Mouse (Mus musculus) ES-E14 (cell line): ENCODE measurements around the gene Znhit6. TPM values are rescaled to one million over a fixed set of nuclear protein-coding genes. Genes with fewer than 3 reads are reported as not detected.
A peak's percentile ranks its signal among the peaks of the same experiment; 100 is the strongest.

Source experiments
- DNase-seq: peaks from one replicate; pipeline ENCODE4 v3.0.0-alpha.2; 2013; ENCODE audit warnings: low read depth, low spot score
- H3K27ac ChIP-seq: 2 replicates; pipeline ENCODE4 v1.5.1; 2012; ENCODE audit warnings: low read depth, mild to moderate bottlenecking, low read length, moderate library complexity, mixed read lengths; ENCODE audit not compliant: poor library complexity, insufficient read depth, severe bottlenecking
- H3K36me3 ChIP-seq: 2 replicates; pipeline ENCODE4 v1.6.1; 2012; ENCODE audit warnings: mild to moderate bottlenecking, low read length, moderate library complexity, mixed read lengths; ENCODE audit not compliant: control insufficient read depth, poor library complexity, insufficient read depth, severe bottlenecking
- H3K4me1 ChIP-seq, 2 experiments: fragments of 150-350 bp in 1 of 2; sonication (generic) in 1 of 2; 2 replicates each; pipeline ENCODE4 v1.6.1; 2012; ENCODE audit warnings: low read length in 2 of 2, mild to moderate bottlenecking in 1 of 2, mixed read lengths in 1 of 2; ENCODE audit not compliant: control insufficient read depth in 2 of 2, insufficient read depth in 2 of 2, poor library complexity in 1 of 2
- H3K4me3 ChIP-seq, 2 experiments: fragments of 150-350 bp in 1 of 2; sonication (generic) in 1 of 2; 2 replicates each; pipeline ENCODE4 v1.5.1; 2012; ENCODE audit warnings: low read length in 2 of 2, low read depth in 1 of 2, mild to moderate bottlenecking in 1 of 2, mixed read lengths in 1 of 2; ENCODE audit not compliant: insufficient read depth in 1 of 2, poor library complexity in 1 of 2, severe bottlenecking in 1 of 2
- H3K9ac ChIP-seq: 2 replicates; pipeline ENCODE4 v1.6.1; 2012; ENCODE audit warnings: low read depth, mild to moderate bottlenecking, low read length, mixed read lengths; ENCODE audit not compliant: poor library complexity, insufficient read depth, severe bottlenecking
- H3K9me3 ChIP-seq: fragments of 150-350 bp; sonication (generic); 2 replicates; pipeline ENCODE4 v1.6.1; 2012; ENCODE audit warnings: low read depth, mild to moderate bottlenecking, low read length; ENCODE audit not compliant: control insufficient read depth, insufficient read depth
- CHD2 ChIP-seq: IDR thresholded peaks from 2 replicates; pipeline ENCODE4 v1.6.1; 2014; ENCODE audit warnings: mild to moderate bottlenecking, low read depth, low read length, inconsistent platforms
- HCFC1 ChIP-seq: IDR thresholded peaks from 2 replicates; pipeline ENCODE4 v1.6.1; 2012; ENCODE audit warnings: low read length, inconsistent platforms, borderline replicate concordance; ENCODE audit not compliant: insufficient read depth
- MAFK ChIP-seq: IDR thresholded peaks from 2 replicates; pipeline ENCODE4 v1.6.1; 2014; ENCODE audit warnings: mild to moderate bottlenecking, low read depth, low read length, inconsistent platforms; ENCODE audit not compliant: insufficient read depth
- ZC3H11A ChIP-seq: IDR thresholded peaks from 2 replicates; pipeline ENCODE4 v1.6.1; 2012; ENCODE audit warnings: low read depth, mild to moderate bottlenecking, inconsistent platforms, low read length, borderline replicate concordance
- ZNF384 ChIP-seq: IDR thresholded peaks from 2 replicates; pipeline ENCODE4 v1.6.1; 2012; ENCODE audit warnings: low read depth, low read length, inconsistent platforms
- in situ Hi-C, 2 experiments: fragments of 600-800 bp; cut with MboI; formaldehyde crosslinking; loops; one replicate each; pipeline ENCODE4 v1.15.1; 2025; ENCODE audit warnings: low sequenced_read_pairs in 2 of 2, inconsistent platforms in 1 of 2; ENCODE audit not compliant: unreplicated experiment in 2 of 2
- total RNA-seq: library from RNA; depleted of rRNA; stranded (reverse); fragments of 300-350 nt; gene quantifications from 2 replicates; pipeline ENCODE4 v1.2.3, GENCODE M21; 2012

Gene Znhit6
- total RNA-seq, 1 experiment = 56.8 TPM

DNA sequence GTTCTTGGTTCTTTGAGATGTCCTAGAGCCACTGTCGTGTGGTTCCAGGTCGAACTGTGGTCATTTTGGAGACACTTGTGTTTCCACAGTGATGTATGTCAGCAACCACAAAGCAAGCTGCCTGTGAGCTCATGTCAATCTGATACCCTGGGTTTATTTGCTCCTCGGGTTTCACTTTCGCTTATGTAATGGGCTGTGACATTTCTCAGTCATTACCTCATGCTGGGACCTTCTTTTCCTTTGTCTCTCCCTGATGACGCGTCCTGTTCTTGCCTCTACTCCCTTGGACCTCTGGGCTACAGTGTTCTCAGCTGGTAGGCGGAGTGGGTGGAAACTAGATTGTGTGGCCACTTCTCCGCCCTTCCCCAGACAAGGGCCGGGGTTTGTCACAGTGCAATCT, 42.3 kb downstream of the Znhit6 start:
- no peak overlapping the region for H3K9ac ChIP-seq
- peaks cover 0 to 2% of the 10 kb centered on the region in 2 experiments; a peak in 2 of 4 replicates for H3K4me1 ChIP-seq
- H3K27ac ChIP-seq = no peak overlapping the region
- TF ChIP-seq ZC3H11A (no peak), CHD2 (no peak), ZNF384 (no peak), HCFC1 (no peak), MAFK (no peak)
- no peak for DNase-seq
- in situ Hi-C loops = loop anchor here (10.0 to 25.0 kb wide), 2 partner anchors 287 to 294 kb away; partner anchors contain the start of gene Bcl10 (in 1 of the 2)
- H3K4me3 ChIP-seq = no peak overlapping the region
- H3K36me3 ChIP-seq = no peaks in the 10 kb centered on the region
- H3K9me3 ChIP-seq = no peaks in the 10 kb centered on the region

GRCm38 (mm10) chr3:145619621-145620365, 43.8 kb downstream of the Znhit6 start:
- H3K27ac ChIP-seq = no peak overlapping the region
- H3K36me3 ChIP-seq = no peaks in the 10 kb centered on the region
- in situ Hi-C loops = loop anchor here (10.0 to 25.0 kb wide), 2 partner anchors 285 to 293 kb away; partner anchors contain the start of gene Bcl10 (in 1 of the 2)
- DNase-seq = peak; percentile 31
- no peak overlapping the region for H3K9ac ChIP-seq
- TF ChIP-seq ZNF384 (no peak), CHD2 (no peak), ZC3H11A (no peak), MAFK (no peak), HCFC1 (no peak)
- no peaks in the 10 kb centered on the region for H3K9me3 ChIP-seq
- no peaks in the 10 kb centered on the region for H3K4me1 ChIP-seq
- H3K4me3 ChIP-seq = no peak overlapping the region

- TF ChIP-seq CHD2 = no peak
- no peak for TF ChIP-seq ZNF384
- no peak for TF ChIP-seq ZC3H11A
- TF ChIP-seq HCFC1 = no peak
- TF ChIP-seq MAFK = no peak
- Histone ChIP-seq H3K4me1 (no peaks in the 10 kb centered on the region), H3K36me3 (no peaks in the 10 kb centered on the region), H3K9me3 (no peaks in the 10 kb centered on the region), H3K27ac (no peak overlapping the region), H3K4me3 (no peak overlapping the region), H3K9ac (no peak overlapping the region)
- DNase-seq = no peak
- in situ Hi-C loops = loop anchor here in 1 of 2 experiments (25.0 kb wide), 1 partner anchor 291 kb away; the partner anchor contains the start of gene Bcl10
These were observed 45.2 kb downstream of the Znhit6 start for GRCm38 (mm10) chr3:145621209-145621608.

DNA sequence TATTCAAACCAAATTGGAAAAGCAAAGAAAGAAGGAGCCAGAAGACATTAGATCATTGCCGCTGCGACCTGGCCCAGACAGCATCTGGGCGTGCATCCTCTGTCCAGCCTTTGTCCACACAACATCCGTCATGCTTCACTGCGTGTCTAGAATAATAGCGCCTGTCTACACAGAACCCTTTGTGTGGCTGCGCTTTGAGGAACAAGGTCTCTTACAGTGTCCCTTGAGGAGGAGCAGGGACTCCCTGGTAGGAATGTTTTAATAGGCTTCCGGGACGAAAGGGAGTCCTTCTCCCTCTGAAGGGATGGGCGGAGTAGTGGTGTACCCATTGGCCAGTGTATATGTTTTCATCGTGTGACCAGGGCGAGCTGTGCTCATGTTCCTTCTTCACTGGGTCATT, 47.0 kb downstream of the Znhit6 start:
- Histone ChIP-seq H3K9me3 (no peaks in the 10 kb centered on the region), H3K4me3 (no peak overlapping the region), H3K9ac (no peak overlapping the region), H3K4me1 (no peaks in the 10 kb centered on the region; a peak in 1 of 4 replicates), H3K27ac (no peak overlapping the region), H3K36me3 (no peaks in the 10 kb centered on the region)
- no peak for DNase-seq
- no peak for TF ChIP-seq ZNF384
- no peak for TF ChIP-seq CHD2
- TF ChIP-seq HCFC1 = no peak
- no peak for TF ChIP-seq ZC3H11A
- in situ Hi-C loops = loop anchor here in 1 of 2 experiments (25.0 kb wide), 1 partner anchor 289 kb away; the partner anchor contains the start of gene Bcl10
